Mouse (Mus musculus) stomach, embryonic 14.5 days (tissue): ENCODE results near the gene Telo2. TPM values are rescaled to one million over a fixed set of nuclear protein-coding genes. Genes with fewer than 3 reads are reported as not detected.

Experiments
- ATAC-seq: fragments of 200-750 bp; cut with Nextera tagmentation; 2 replicates; pipeline ENCODE4 v1.8.0; 2017; ENCODE audit warnings: low read depth, moderate TSS enrichment; ENCODE audit not compliant: insufficient number of reproducible peaks, insufficient read depth, low FRiP score
- H3K27ac ChIP-seq: fragments of 300-500 bp; sonication (generic); 2 replicates; pipeline ENCODE4 v1.5.1; 2014; ENCODE audit warnings: mild to moderate bottlenecking, low read length, moderate library complexity, mixed read lengths
- H3K27me3 ChIP-seq: fragments of 300-500 bp; sonication (generic); 2 replicates; pipeline ENCODE4 v1.6.1; 2014; ENCODE audit warnings: low read length, control low read depth, mixed read lengths; ENCODE audit not compliant: control insufficient read depth, insufficient read depth
- H3K36me3 ChIP-seq: fragments of 300-500 bp; sonication (generic); 2 replicates; pipeline ENCODE4 v1.6.1; 2014; ENCODE audit warnings: mild to moderate bottlenecking, control low read depth, low read length, moderate library complexity, mixed read lengths; ENCODE audit not compliant: control insufficient read depth, insufficient read depth
- H3K4me1 ChIP-seq: fragments of 300-500 bp; sonication (generic); 2 replicates; pipeline ENCODE4 v1.6.1; 2014; ENCODE audit warnings: low read length, control low read depth, mixed read lengths; ENCODE audit not compliant: control insufficient read depth, insufficient read depth
- H3K4me2 ChIP-seq: fragments of 300-500 bp; sonication (generic); replicated peaks from 2 replicates; pipeline ENCODE4 v1.6.1; 2014; ENCODE audit warnings: low read depth, low read length, control low read depth
- H3K4me3 ChIP-seq: fragments of 300-500 bp; sonication (generic); 2 replicates; pipeline ENCODE4 v1.5.1; 2014; ENCODE audit warnings: low read depth, low read length, control low read depth
- H3K9ac ChIP-seq: fragments of 300-500 bp; sonication (generic); replicated peaks from 2 replicates; pipeline ENCODE4 v1.6.1; 2014; ENCODE audit warnings: low read depth, mild to moderate bottlenecking, control low read depth, low read length, moderate library complexity, mixed read lengths
- H3K9me3 ChIP-seq: fragments of 300-500 bp; sonication (generic); 2 replicates; pipeline ENCODE4 v1.6.1; 2016; ENCODE audit warnings: low read depth, low read length, control low read depth; ENCODE audit not compliant: control insufficient read depth
- WGBS: fragments of 180-500 bp; shearing (Covaris S2); extraction: QIAGEN DNeasy Blood & Tissue Kit; methylation state at CpG from one replicate; pipeline ENCODE4 v1.1.7; 2014; 5-methylcytosine and 5-hydroxymethylcytosine counted together
- polyA plus RNA-seq: library from polyadenylated mRNA; unstranded; fragments of >200 nt; fragmentation: Nextera tagmentation; extraction: Ambion mirVana; gene quantifications from 2 replicates; pipeline ENCODE4 v1.2.1, GENCODE M21; 2014

The Telo2 gene
- polyA plus RNA-seq: 38.2 and 40.5 TPM in 2 replicates

- no peaks in the 10 kb centered on the region for H3K9me3 ChIP-seq
- peaks cover 13% of the 10 kb centered on the region for H3K36me3 ChIP-seq
- no peaks in the 10 kb centered on the region for H3K27me3 ChIP-seq
- WGBS: 4% methylated on average over 40 of the region's 40 CpGs
- peak within 1 kb of the TSS; percentile 47 for H3K9ac ChIP-seq
- H3K27ac ChIP-seq: peak within 1 kb of the TSS; percentile 94
- H3K4me3 ChIP-seq: peak within 1 kb of the TSS; percentile 67
- peak; percentile 92 for ATAC-seq
- peaks cover 4% of the 10 kb centered on the region; the same call in 1 of the 2 replicates for H3K4me1 ChIP-seq
- H3K4me2 ChIP-seq: peak within 1 kb of the TSS; percentile 99
These were observed at the start of gene Telo2 for GRCm38 (mm10) chr17:25115664-25116432. Gene Telo2, minus strand, starts transcription at chr17:25115967.

- WGBS: 85% methylated on average over 3 of the region's 3 CpGs
- no peak overlapping the region for H3K27ac ChIP-seq
- no peaks in the 10 kb centered on the region for H3K27me3 ChIP-seq
- no peak overlapping the region for H3K4me3 ChIP-seq
- no peaks in the 10 kb centered on the region for H3K9me3 ChIP-seq
- peaks cover 6% of the 10 kb centered on the region; the same call in 1 of the 2 replicates for H3K4me1 ChIP-seq
- no peak for ATAC-seq
- H3K36me3 ChIP-seq: peaks cover 12% of the 10 kb centered on the region
- no peak overlapping the region for H3K4me2 ChIP-seq
- H3K9ac ChIP-seq: no peak overlapping the region
These were observed 49.0 kb upstream of the Telo2 start for GRCm38 (mm10) chr17:25164770-25165169.

GRCm38 (mm10) chr17:25163387-25163786 is 47.6 kb upstream of the Telo2 start:
- Histone ChIP-seq H3K4me1 (peaks cover 6% of the 10 kb centered on the region; the same call in 1 of the 2 replicates), H3K9ac (no peak overlapping the region), H3K9me3 (no peaks in the 10 kb centered on the region), H3K27me3 (no peaks in the 10 kb centered on the region), H3K4me3 (no peak overlapping the region), H3K36me3 (peaks cover 12% of the 10 kb centered on the region), H3K27ac (peak overlapping the region; percentile 39; the same call in 1 of the 2 replicates), H3K4me2 (no peak overlapping the region)
- WGBS: 67% methylated on average over 7 of the region's 7 CpGs
- ATAC-seq: 0 out of 2 replicates have a peak, but pooled peaks have one; percentile 21

- peak within 1 kb of the TSS; percentile 2; the same call in 1 of the 2 replicates for H3K27ac ChIP-seq
- no peaks in the 10 kb centered on the region for H3K9me3 ChIP-seq
- H3K4me3 ChIP-seq: no peak within 1 kb of the TSS
- peaks cover 14% of the 10 kb centered on the region for H3K36me3 ChIP-seq
- no peak within 1 kb of the TSS for H3K9ac ChIP-seq
- no peak within 1 kb of the TSS for H3K4me2 ChIP-seq
- peaks cover 6% of the 10 kb centered on the region; the same call in 1 of the 2 replicates for H3K4me1 ChIP-seq
- 100% methylated on average over 1 of the region's 1 CpGs for WGBS
- no peaks in the 10 kb centered on the region for H3K27me3 ChIP-seq
- no peak for ATAC-seq
These were observed 46.4 kb upstream of the Telo2 start, which contains the start of gene Ccdc154 for GRCm38 (mm10) chr17:25162161-25162560. Gene Ccdc154, plus strand, starts transcription at chr17:25162461.

GRCm38 (mm10) chr17:25139960-25140359 is 24.2 kb upstream of the Telo2 start:
- H3K27ac ChIP-seq: no peak overlapping the region
- H3K4me2 ChIP-seq: no peak overlapping the region
- no peak overlapping the region for H3K9ac ChIP-seq
- no peaks in the 10 kb centered on the region for H3K9me3 ChIP-seq
- no peak overlapping the region for H3K4me3 ChIP-seq
- H3K27me3 ChIP-seq: no peaks in the 10 kb centered on the region
- no peaks in the 10 kb centered on the region for H3K4me1 ChIP-seq
- H3K36me3 ChIP-seq: no peaks in the 10 kb centered on the region; the same call in 1 of the 2 replicates
- no peak for ATAC-seq
- 64% methylated on average over 4 of the region's 4 CpGs for WGBS

- Histone ChIP-seq H3K9me3 (no peaks in the 10 kb centered on the region), H3K36me3 (no peaks in the 10 kb centered on the region; the same call in 1 of the 2 replicates), H3K27ac (no peak overlapping the region), H3K4me3 (no peak overlapping the region), H3K4me2 (no peak overlapping the region), H3K4me1 (peaks cover 9% of the 10 kb centered on the region), H3K9ac (no peak overlapping the region), H3K27me3 (no peaks in the 10 kb centered on the region)
- no peak for ATAC-seq
- 100% methylated on average over 1 of the region's 1 CpGs for WGBS
These were observed 23.0 kb upstream of the Telo2 start for GRCm38 (mm10) chr17:25138803-25139202.

- no peak overlapping the region for H3K9ac ChIP-seq
- no peak overlapping the region for H3K4me3 ChIP-seq
- H3K4me1 ChIP-seq: peaks cover 9% of the 10 kb centered on the region
- no peaks in the 10 kb centered on the region; the same call in 1 of the 2 replicates for H3K36me3 ChIP-seq
- WGBS: 81% methylated on average over 6 of the region's 6 CpGs
- no peaks in the 10 kb centered on the region for H3K27me3 ChIP-seq
- ATAC-seq: no peak
- no peaks in the 10 kb centered on the region for H3K9me3 ChIP-seq
- H3K27ac ChIP-seq: no peak overlapping the region
- no peak overlapping the region for H3K4me2 ChIP-seq
These were observed 19.9 kb upstream of the Telo2 start for GRCm38 (mm10) chr17:25135622-25136021.

GRCm38 (mm10) chr17:25133275-25133698 is 17.5 kb upstream of the Telo2 start, which contains the start of gene Clcn7:
Gene Clcn7, plus strand, starts transcription at chr17:25133391.
- no peaks in the 10 kb centered on the region for H3K9me3 ChIP-seq
- H3K9ac ChIP-seq: peak within 1 kb of the TSS; percentile 59
- H3K27ac ChIP-seq: no peak within 1 kb of the TSS
- peak; percentile 95 for ATAC-seq
- H3K4me3 ChIP-seq: peak within 1 kb of the TSS; percentile 96
- under 1% methylated on average over 40 of the region's 40 CpGs for WGBS
- H3K4me1 ChIP-seq: peaks cover 9% of the 10 kb centered on the region
- no peaks in the 10 kb centered on the region; the same call in 1 of the 2 replicates for H3K36me3 ChIP-seq
- H3K4me2 ChIP-seq: peak within 1 kb of the TSS; percentile 70
- no peaks in the 10 kb centered on the region for H3K27me3 ChIP-seq
